Mouse (Mus musculus): ENCODE data around the gene Rnf38.
A peak's percentile ranks its signal among the peaks of the same experiment; 100 is the strongest.

Gene Rnf38

GRCm38 (mm10) chr4:44223444-44223843, 10.1 kb downstream of the Rnf38 start:
- DNase-seq, result no peak

- no peak for DNase-seq
Observed at GRCm38 (mm10) chr4:44216797-44217442, 16.7 kb downstream of the Rnf38 start.

- peak; percentile 11 for DNase-seq
Observed at GRCm38 (mm10) chr4:44199968-44200367, 33.6 kb downstream of the Rnf38 start.

- no peak for DNase-seq
Observed at GRCm38 (mm10) chr4:44187431-44187830, 46.2 kb downstream of the Rnf38 start.

GRCm38 (mm10) chr4:44183862-44184261, 49.7 kb downstream of the Rnf38 start:
- DNase-seq, result no peak

GRCm38 (mm10) chr4:44179748-44180147, 53.8 kb downstream of the Rnf38 start:
- DNase-seq, result no peak

GRCm38 (mm10) chr4:44173177-44173576, 60.4 kb downstream of the Rnf38 start:
- peak; percentile 34 to 38 for DNase-seq

GRCm38 (mm10) chr4:44172676-44173075, 60.9 kb downstream of the Rnf38 start:
- DNase-seq, result no peak

- DNase-seq, result no peak
Observed at GRCm38 (mm10) chr4:44169884-44170283, 63.7 kb downstream of the Rnf38 start.

- peak; percentile 21 to 32 for DNase-seq
Observed at GRCm38 (mm10) chr4:44168816-44169215, 64.8 kb downstream of the Rnf38 start.

GRCm38 (mm10) chr4:44168231-44168647, 65.3 kb downstream of the Rnf38 start:
- DNase-seq, result peak; percentile 98 to 99

- DNase-seq, result peak; percentile 91 to 95
Observed at GRCm38 (mm10) chr4:44167397-44168121, 66.0 kb downstream of the Rnf38 start.

- no peak for DNase-seq
Observed at GRCm38 (mm10) chr4:44166702-44167396, 66.7 kb downstream of the Rnf38 start.

- no peak for DNase-seq
Observed at GRCm38 (mm10) chr4:44164621-44165020, 69.0 kb downstream of the Rnf38 start.

- no peak for DNase-seq
Observed at GRCm38 (mm10) chr4:44163034-44163433, 70.6 kb downstream of the Rnf38 start.

GRCm38 (mm10) chr4:44160990-44161689, 72.4 kb downstream of the Rnf38 start:
- DNase-seq, result no peak

GRCm38 (mm10) chr4:44159839-44160238, 73.8 kb downstream of the Rnf38 start:
- DNase-seq, result no peak

- no peak for DNase-seq
Observed at GRCm38 (mm10) chr4:44156481-44156880, 77.1 kb downstream of the Rnf38 start.

GRCm38 (mm10) chr4:44154884-44155283, 78.7 kb downstream of the Rnf38 start:
- no peak for DNase-seq

- no peak for DNase-seq
Observed at GRCm38 (mm10) chr4:44152904-44153303, 80.7 kb downstream of the Rnf38 start.

- peak; percentile 38 to 64 for DNase-seq
Observed at GRCm38 (mm10) chr4:44126805-44127204, 106.8 kb downstream of the Rnf38 start.

GRCm38 (mm10) chr4:44119410-44120201, 114.0 kb downstream of the Rnf38 start:
- DNase-seq, result no peak
